Mouse (Mus musculus): ENCODE measurements around the gene Zkscan16.

Zkscan16 gene

DNA sequence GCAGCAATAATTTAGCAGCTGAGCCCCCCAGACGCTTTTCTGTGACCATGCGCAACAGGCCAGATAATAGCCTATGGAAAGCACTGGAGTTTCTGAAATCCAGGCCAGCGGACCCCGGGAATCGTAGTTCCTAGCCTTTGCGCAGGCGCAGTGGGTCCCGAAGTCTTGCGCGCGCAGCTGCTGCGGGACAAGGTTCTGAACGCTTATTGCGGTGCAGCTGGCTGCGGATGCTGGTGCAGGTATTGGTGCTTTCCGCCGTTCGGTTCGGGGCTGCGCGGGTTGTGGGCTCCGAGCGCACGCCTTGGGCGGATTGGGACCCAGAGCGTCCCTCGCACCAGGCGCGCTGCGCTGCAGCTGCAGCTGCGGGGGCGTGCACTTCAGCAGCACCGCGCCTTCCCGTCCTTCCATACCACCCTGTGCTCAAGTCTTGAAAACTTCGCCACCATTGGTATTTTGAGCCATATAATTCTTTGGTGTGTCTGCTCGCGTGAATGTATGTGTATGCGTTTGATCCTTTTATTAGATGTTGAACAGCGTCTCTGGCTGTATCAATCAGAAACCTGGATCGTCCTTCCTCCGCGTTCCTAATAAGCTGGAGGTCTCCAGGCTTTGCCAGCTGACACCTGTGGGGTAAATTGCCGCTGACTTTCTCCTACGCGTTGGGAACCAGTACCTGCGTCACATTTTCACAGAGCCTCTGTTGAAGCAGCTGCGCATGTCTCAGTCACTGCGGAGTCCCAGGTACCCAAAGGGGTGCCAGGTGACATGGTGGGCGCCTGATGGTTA lies at the start of gene Zkscan16:
TSS of gene Zkscan16 (plus strand) at position 209 of the 786 bp plus-strand sequence.
- DNase-seq (ENCODE audit: extremely low spot score, low spot score) = peak; percentile 95

DNA sequence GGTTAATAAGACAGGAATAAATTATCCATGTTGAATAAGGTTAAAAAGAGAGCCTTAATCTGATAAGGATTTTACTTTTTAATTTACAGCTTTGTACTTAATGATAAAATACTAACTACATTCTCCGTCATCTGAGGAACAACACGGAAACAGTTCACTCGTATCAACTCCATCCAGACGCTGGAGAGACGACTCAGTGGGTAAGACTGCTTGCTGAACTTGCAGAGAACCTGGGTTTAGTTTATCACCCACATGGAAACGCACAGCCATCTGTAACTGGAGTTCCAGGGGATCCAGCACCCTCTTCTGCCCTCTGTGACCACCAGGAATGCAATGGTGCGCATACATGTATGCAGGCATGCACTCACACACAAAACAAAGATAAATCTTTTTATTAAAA lies 49.0 kb upstream of the Zkscan16 start:
- DNase-seq (ENCODE audit: extremely low spot score, low spot score) = no peak

DNA sequence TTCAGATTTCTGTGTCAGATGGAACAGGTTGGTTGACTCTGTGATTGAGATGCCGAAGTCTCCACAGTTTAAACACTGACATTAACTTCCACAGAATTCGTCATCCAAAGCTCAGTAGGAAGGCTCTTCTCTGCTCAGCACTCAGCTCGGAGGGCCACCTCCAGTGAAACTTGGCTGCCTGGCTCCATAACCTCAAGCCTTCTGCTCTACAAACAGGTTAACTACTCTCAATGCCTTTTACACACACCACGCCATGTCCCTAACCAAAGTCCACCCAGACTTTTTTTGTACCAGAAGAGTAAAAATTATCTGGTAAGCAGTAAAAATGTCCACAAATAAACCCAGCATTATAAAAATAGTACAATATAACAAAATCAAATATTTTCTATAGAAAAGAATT lies 46.0 kb upstream of the Zkscan16 start:
- DNase-seq (ENCODE audit: extremely low spot score, low spot score) = no peak

DNA sequence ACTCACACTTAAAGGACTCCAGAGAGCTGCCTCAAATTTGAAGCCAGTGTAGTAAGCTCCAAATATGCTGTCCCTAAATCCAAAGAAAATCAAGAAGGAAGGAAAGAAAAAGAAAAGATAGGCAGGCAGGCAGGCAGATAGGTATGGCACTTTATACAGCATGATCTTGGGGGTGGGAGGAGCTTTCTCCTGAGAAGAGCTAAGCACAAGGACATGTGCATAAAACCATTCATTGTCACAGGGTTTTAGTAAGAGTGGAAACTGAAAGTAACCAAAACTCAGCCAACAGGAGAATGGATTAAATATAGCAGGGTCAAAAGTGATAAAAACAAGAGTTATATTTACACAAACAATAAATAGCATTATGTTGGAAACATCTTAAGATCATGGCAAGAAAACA lies 45.1 kb upstream of the Zkscan16 start:
- DNase-seq (ENCODE audit: extremely low spot score, low spot score) = no peak

DNA sequence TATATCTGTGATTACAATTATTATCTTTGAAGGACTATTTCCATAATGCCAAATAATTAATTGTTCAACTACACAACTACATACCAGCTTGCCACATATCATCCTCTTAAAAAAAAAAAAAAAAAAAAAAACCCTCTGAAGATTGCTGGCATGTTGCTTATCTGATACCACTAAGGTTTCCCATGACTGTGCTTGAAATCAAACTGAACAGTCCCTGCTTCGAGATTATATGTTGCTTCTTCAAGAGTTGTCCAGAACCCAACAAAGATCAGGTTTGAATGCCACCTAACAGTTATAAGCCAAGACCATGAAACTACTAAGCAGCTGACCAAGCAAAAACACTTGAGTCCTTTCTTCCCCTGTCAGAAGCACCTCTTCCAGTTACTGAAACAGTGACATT lies 36.0 kb upstream of the Zkscan16 start:
- no peak for DNase-seq (ENCODE audit: extremely low spot score, low spot score)

DNA sequence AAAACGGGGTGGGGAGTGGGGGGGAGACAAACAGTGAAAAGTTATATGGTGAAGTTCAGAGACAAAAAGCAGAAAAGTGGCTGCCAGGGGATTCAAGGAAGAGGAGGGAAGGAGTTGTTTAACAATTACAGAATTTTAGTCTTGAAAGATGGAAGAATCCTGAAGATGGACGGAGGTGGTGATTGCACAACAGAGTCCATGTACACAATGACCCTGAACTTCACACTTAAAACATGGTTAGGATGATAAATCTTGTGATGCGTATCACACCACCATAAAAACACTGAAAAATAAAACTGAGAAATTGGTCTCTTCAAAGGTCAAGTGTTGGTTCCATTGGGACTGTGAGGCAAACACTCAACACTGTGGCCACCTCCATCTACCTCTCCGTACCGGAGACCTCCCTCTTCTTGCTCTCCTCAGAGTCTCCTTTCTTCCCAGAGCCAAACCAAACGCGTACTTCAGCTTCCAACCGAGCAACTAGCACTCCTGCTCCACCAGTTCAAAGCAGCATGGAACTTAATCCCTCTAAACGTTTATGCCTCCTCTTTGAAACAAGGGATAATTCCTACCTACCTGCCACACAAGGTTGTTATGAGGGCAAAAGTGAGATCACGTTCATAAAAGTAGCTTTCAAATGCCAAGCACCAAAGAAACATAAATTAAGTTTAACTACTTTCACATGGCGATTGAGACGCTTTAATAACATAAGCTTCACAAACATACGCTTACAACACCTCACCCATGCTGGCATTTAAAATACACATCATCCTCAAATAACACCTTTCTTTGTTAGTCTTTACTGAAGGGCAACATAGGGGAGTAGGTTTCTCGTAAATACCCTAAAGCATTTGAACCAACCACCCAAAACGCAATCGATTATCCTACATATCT lies 33.0 kb upstream of the Zkscan16 start:
- DNase-seq (ENCODE audit: extremely low spot score, low spot score) = no peak

DNA sequence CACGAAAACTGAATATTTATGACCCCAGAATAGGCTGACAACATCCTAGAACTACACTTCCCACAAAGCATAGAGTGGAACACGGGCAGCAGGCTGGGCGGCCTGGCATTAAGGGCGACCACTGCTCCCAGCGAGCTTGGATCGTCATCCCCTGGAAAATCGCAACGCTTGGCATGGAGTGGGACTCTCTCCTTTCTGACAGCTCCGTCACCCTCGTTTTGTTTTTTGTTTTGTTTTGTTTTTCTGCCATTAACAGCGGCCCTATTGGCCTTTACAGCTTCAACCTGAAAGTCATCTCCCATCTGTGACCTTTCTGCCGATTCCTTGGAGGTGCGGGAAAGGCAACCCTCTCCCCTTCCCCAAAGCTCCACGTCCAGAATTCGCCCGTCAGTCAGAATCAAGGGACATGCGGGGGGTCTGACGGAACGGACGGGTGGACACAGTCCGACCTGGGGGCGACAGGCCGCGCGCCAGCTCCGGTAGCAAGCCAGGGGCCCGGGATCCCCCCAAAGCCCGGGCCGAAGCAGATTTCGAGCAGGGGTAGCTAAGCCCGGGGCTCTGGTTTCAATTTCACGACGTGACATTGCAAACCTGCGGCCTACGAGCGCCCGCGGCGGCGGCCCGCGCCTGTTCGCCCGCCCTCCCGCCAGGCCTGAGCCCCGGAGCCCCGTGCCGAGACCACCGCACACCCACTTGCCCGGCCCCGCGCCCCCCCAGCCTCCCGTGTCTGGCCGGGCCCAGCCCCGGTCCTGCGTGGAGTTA lies 32.2 kb upstream of the Zkscan16 start:
- peak; percentile 82 for DNase-seq (ENCODE audit: extremely low spot score, low spot score)

DNA sequence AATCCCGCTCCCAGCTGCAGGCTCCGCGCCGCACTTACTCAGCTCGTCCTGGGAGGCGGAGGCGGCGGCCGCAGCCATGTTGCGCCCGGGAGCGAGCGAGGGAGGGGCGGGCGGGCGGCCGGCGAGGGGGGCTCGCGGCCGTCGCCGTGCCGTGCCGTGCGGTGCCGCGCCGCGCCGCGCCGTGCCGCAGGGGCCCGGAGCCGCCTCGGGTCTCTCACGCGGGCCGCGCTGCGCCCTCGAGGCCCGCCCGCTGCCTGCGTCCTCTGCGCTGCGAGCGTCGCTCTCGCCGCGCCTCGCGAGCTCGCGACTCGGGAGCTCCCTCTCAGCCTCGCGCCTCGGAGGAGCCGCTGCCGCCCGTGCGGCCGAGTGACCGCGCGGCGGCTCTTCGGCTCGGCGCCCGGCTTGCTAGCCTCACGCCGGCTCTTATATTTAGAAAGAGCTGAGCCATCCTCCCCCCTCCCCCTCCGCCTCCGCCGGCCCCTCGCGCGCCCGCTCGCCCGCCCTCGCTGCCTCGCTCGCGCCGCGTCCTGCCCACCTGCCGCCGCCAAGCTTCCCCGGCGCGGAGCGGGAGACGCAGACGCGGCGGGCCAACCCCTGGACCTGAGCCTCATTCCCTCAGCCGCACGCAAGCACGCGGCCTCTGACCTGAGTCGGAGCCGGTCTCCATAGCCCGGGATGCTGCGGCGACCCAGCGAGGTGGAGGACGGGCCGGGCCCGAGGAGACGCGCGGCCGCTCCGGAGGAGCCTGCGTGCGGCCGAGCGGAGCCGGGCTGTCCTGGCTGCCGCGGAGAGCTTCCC lies 31.4 kb upstream of the Zkscan16 start:
- peak; percentile 87 for DNase-seq (ENCODE audit: extremely low spot score, low spot score)

DNA sequence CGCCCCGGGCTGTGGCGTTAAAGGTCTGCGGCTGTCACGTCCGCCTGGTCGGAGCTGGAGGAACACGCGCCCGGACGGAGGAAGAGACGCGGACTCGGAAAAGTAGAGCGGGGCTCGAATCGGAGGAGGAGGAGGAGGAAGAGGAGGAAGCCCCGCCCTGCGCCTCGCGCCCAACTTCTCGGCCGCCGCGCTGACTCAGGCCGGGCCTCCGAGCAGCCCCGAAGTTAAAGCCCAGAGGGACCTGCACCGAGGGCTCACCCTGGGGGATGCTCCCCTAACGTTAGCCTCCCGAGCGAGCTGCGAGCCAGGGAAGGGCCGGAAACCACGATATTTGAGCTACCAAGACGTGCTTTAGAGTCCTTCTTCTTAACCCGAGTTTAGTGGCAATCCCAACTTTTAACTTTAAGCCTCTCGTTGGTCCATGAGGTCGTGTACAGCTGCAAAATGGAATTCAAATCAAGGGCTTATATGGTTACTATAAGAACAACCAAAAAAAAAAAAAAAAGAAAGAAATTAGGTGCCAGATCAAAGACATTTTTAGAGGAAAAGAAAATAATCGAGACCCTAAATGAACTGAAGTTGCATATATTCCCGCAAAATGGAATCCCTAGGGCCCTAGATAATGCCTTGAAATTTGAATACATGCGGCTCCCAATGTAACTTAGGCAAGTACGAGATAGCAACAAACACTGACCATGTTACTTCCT lies 30.6 kb upstream of the Zkscan16 start, which contains the start of gene Ecpas:
TSS of gene Ecpas (minus strand) at position 121 of the 707 bp plus-strand sequence.
- no peak for DNase-seq (ENCODE audit: extremely low spot score, low spot score)

DNA sequence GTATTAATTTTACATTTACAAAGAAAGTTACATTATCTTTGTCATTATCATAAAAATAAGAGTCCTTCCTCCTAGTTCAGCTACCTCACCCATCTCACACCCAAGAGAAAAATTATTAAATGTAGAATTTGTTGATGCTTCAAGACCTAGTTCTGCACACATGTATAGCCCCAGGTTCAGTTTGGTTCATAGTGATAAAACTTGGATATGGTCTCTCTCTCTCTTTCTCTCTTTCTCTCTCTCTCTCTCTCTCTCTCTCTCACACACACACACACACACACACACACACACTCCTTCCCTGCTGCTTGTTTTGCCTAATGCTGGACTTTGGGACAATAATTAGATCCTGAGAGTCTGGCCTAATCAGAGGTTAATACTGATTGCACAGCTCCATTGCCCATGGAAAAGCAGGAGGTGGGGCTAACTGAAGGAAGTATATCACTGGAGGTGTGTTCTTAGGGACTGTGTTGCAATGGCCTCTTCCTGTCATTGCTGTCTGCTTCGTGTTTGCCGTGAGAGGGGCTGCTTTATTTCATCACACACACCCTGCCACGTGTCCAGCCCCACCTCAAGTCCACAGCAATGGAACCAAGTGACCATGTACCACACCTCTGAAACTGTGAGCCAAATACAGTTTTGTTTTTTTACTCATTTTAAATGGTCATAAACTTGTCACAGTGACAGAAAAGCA lies 29.9 kb upstream of the Zkscan16 start:
- DNase-seq (ENCODE audit: extremely low spot score, low spot score) = no peak

DNA sequence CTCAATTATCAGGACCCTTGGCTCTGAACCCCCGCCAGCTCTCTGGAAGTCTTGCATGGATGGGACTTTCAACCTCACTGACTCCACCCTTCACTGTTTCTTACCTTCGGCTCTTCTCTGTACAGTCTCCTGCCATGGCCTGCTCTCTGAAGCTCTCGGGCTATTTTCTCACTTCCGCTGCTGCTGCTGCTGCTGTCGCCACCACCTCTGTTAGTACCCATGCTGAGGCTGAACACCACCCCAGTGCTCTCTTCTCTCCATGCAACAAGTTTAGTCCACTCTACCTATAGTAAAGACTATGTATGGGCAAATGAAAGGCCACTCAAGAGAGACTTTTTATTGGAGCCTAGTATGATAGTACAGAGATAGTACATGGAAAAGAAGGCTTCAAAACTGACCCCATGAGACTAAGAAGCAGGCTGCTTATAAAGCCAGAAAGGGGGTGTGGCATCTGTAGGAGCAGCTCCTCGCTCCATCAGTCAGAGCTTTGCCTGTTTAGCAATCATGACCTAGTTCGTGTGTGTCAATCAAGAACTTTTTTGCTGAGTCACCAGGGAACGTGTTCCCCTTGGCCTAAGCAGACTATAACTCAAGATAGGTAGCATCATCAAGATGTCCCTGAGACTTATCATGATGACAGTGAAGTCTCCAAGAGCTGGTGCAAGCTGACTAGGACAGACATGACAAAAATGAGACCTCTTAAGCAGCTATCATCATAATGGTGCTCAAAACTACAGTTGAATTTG lies 28.2 kb upstream of the Zkscan16 start:
- no peak for DNase-seq (ENCODE audit: extremely low spot score, low spot score)

DNA sequence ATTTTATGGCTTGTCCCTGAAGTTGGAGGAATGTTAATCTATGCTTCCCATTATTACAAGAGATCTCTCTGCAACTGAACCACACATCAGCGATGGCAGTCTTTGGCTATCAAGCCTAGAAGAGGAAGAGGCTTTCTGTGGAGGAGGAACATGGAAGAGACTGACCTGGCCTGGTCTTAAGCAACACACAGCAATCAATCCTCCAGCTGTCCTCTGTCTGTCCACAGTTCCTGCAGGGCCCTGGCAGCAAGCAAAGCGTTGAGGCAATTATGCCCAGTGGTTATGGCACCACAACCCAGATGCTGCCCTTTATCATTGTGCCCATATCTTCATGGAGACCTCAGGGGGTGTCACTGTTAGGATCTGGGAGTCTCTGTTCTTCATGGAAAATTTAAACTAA lies 19.5 kb upstream of the Zkscan16 start:
- DNase-seq (ENCODE audit: extremely low spot score, low spot score) = no peak

DNA sequence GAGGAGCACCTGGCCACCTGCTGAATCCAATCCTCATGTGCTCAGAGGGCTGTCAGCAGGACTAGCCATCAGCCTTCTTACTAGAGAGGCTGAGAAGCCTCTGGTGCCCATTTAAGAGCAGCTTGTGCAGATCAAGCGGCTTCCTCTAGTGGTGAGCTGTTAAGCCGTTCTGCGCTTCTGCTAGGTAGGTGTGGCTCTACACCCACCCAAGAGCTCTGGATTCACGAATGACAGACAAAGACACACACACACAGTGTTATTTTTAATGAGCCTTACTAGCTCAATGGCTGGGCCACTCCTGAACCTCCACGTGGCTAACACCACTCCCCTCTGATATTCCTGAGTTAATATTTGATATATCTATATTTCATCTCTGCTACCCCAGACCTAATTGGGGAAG lies 17.8 kb upstream of the Zkscan16 start:
- DNase-seq (ENCODE audit: extremely low spot score, low spot score) = no peak

DNA sequence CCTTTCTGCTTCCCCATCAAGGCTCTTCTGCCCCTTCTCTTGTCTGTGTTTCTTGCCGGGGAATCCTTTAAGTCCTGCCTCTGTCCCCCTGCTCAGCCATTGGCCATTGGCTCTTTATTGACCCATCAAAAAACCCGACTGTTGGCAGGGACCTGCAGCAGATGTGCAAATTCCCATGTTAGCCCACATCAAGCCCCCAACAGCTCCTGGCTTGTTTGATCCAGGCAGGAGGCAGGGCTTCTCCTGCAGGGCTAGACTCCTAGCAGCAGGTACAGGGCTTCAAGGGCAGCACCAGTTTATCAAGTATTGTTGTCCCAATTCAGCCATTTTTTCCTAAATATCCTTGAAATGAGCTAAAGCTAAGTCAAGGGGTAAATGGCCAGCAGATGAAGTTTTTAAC lies 17.3 kb upstream of the Zkscan16 start:
- DNase-seq (ENCODE audit: extremely low spot score, low spot score) = no peak

DNA sequence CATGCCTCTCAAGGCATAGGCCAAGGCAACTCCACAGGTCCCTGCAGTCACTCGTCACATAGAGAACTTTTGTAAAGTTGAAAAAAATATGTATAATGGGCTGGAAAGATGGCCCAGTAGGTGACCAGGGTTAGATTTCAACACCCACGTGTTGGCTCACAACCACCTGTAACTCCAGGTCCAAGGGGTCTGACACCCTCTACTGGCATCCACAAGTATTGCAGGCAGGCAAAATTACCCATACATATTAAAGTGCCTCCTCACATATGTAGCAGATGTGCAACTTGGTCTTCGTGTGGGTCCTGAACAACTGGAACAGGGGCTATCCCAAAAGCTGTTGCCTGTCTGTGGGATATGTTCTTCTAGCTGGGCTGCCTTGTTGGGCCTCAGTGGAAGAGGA lies 15.8 kb upstream of the Zkscan16 start:
- no peak for DNase-seq (ENCODE audit: extremely low spot score, low spot score)

DNA sequence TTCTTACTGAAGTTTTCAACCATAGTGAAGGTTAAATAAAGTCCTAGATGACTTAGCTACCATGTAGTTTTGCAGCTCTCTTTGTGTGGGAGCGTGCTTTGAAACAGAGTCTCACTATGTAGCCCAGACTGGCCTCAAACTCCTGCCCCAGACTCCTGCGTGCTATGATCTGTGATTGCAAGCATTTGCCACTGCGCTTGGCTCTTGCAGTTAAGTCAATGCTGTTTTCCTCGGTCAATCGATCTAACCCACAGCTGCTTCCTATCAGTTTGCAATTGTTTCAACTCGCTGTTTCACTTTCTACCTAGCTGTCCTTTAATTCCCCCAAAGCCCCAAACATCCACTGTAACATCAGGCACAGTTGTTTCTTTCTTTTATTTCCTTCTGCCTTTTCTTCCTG lies 10.9 kb upstream of the Zkscan16 start:
- no peak for DNase-seq (ENCODE audit: extremely low spot score, low spot score)

DNA sequence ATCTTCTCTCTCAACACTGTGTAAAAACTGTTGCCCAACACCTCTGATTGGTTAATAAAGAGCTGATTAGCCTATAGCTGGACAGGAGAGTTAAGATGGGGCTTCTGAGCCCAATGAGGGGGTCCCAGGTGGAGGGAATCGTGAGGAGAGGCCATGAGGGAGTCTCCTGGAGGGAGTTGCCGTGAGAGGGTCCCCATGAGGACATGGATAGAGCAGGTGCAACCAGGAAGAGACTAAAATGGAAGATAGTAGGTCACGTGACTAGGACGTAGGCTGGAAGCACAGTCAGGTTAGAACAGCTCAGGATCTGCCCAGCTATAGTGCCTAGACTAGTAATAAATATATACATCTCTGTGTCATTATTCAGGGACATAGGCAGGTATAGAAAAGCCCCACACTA lies 9.1 kb upstream of the Zkscan16 start:
- no peak for DNase-seq (ENCODE audit: extremely low spot score, low spot score)

DNA sequence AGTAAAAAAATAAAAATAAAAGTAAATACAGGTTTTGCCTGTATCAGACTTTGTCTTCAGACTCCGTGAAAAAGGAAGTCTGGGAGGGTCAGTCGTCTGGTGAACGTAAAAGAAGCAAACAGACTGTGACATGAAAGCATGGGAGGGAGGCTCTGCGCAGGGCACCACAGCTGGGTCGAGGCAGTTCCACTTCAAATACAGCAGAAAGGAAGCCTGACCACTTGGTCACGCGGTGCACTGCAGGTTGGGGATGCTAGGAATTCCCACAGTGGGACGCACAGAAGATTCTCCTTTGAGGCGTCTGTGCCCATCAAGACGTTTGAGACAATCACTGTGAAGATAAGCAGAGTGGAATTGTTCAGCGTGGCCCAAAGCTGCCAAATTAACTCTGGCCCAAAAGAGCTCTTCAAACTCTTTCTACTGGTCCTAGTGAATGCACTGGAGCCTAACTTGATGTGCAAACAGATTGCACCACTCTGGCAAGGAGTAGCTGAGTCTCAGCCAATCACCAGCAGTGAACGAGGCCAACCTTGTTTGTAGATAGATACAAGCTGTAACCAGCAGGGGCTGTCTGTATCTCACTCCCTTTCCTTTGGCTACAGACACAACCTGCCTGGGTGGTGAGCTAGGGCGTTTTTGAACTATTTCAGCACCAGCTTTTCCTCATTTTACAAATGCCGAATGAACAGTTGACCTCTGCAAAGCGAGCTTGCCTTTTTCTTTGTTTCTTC lies 8.5 kb upstream of the Zkscan16 start:
- no peak for DNase-seq (ENCODE audit: extremely low spot score, low spot score)

All from neural tube, embryonic 10.5 days (tissue).